Mouse (Mus musculus) layer of hippocampus, adult 11-12 months (tissue): ENCODE results near the gene Tcf23.
A peak's percentile ranks its signal among the peaks of the same experiment; 100 is the strongest.
"Not testable (repeated sequence)": the region's sequence is repeated elsewhere in the genome, so short reads cannot be mapped to it uniquely, and the experiment has no call there.

Experiments
- DNase-seq: peaks from one replicate; pipeline ENCODE4 v3.0.0; 2022; ENCODE audit warnings: low spot score

The Tcf23 gene

GRCm38 (mm10) chr5:30998306-30998705 is 29.8 kb downstream of the Tcf23 start:
- DNase-seq, result peak; percentile 11

- no peak for DNase-seq
Observed at GRCm38 (mm10) chr5:30999324-30999723, 30.9 kb downstream of the Tcf23 start.

- no peak for DNase-seq
Observed at GRCm38 (mm10) chr5:31000122-31000521, 31.7 kb downstream of the Tcf23 start.

GRCm38 (mm10) chr5:31000993-31001392 is 32.5 kb downstream of the Tcf23 start:
- DNase-seq, result no peak

GRCm38 (mm10) chr5:31001560-31001959 is 33.1 kb downstream of the Tcf23 start:
- DNase-seq, result no peak

GRCm38 (mm10) chr5:31004184-31004583 is 35.7 kb downstream of the Tcf23 start:
- DNase-seq, result peak; percentile 93

GRCm38 (mm10) chr5:31012737-31013136 is 44.3 kb downstream of the Tcf23 start:
- no peak for DNase-seq

- DNase-seq, result no peak
Observed at GRCm38 (mm10) chr5:31015913-31016312, 47.5 kb downstream of the Tcf23 start.

GRCm38 (mm10) chr5:31021790-31022189 is 53.3 kb downstream of the Tcf23 start:
- not testable (repeated sequence) for DNase-seq

GRCm38 (mm10) chr5:31022690-31023089 is 54.2 kb downstream of the Tcf23 start:
- no peak for DNase-seq

GRCm38 (mm10) chr5:31023254-31023653 is 54.8 kb downstream of the Tcf23 start:
- DNase-seq, result no peak

- DNase-seq, result no peak
Observed at GRCm38 (mm10) chr5:31024641-31025040, 56.2 kb downstream of the Tcf23 start.
